Mouse (Mus musculus) thymus, adult 2 months (tissue): ENCODE results near the gene Tbl2.

ENCODE experiments used
- CTCF ChIP-seq: fragments of 200-500 bp; IDR thresholded peaks from 2 replicates; pipeline ENCODE4 v1.5.1; 2012; ENCODE audit warnings: mild to moderate bottlenecking, control low read depth, low read length, moderate library complexity, borderline replicate concordance; ENCODE audit not compliant: control insufficient read depth, poor library complexity, insufficient read depth; ENCODE audit errors: extremely low read depth
- POLR2A ChIP-seq: fragments of 200-500 bp; IDR thresholded peaks from 2 replicates; pipeline ENCODE4 v1.6.1; 2012; ENCODE audit warnings: mild to moderate bottlenecking, low read length, control low read depth, moderate library complexity; ENCODE audit not compliant: control insufficient read depth, poor library complexity, insufficient read depth; ENCODE audit errors: extremely low read depth

DNA sequence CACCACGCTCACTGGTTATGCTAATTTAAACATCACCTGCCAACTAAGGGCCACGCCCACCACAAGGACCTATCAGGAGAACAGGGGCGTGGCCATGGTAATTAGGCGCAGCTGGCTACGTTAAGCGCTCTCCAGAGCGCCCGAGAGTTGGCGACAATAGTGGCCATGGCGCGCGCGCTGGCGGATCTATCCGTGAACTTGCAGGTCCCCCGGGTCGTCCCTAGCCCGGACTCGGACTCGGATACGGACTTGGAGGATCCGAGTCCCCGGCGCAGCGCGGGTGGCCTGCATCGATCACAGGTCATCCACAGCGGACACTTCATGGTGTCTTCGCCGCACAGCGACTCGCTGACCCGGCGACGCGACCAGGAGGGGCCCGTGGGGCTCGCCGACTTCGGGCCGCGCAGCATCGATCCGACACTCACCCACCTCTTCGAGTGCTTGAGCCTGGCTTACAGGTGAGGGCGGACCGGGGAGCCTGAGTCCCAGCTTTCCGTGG is 42.6 kb upstream of the Tbl2 start:
- no peak for TF ChIP-seq CTCF
- no peak for TF ChIP-seq POLR2A
